Mouse (Mus musculus) midbrain, embryonic 10.5 days (tissue): ENCODE data around the gene Foxf1. TPM values are rescaled to one million over a fixed set of nuclear protein-coding genes. Genes with fewer than 3 reads are reported as not detected.

ENCODE experiments used
- DNase-seq: peaks from one replicate; pipeline ENCODE4 v3.0.0-alpha.2; 2017; ENCODE audit warnings: low spot score
- H3K27ac ChIP-seq: fragments of 300-500 bp; sonication (generic); replicated peaks from 2 replicates; pipeline ENCODE4 v1.5.1; 2016; ENCODE audit warnings: mild to moderate bottlenecking
- H3K27me3 ChIP-seq: fragments of 300-500 bp; sonication (generic); 2 replicates; pipeline ENCODE4 v1.6.1; 2016; ENCODE audit warnings: low read depth, mild to moderate bottlenecking; ENCODE audit not compliant: poor library complexity, severe bottlenecking
- H3K36me3 ChIP-seq: fragments of 300-500 bp; sonication (generic); 2 replicates; pipeline ENCODE4 v1.6.1; 2016; ENCODE audit warnings: mild to moderate bottlenecking, moderate library complexity
- H3K4me1 ChIP-seq: fragments of 300-500 bp; sonication (generic); 2 replicates; pipeline ENCODE4 v1.6.1; 2016
- H3K4me3 ChIP-seq: fragments of 300-500 bp; sonication (generic); 2 replicates; pipeline ENCODE4 v1.5.1; 2016; ENCODE audit warnings: mild to moderate bottlenecking, moderate library complexity
- H3K9me3 ChIP-seq: fragments of 300-500 bp; sonication (generic); replicated peaks from 2 replicates; pipeline ENCODE4 v1.6.1; 2016; ENCODE audit warnings: mild to moderate bottlenecking
- WGBS: fragments of 180-500 bp; shearing (Covaris S2); methylation state at CpG from one replicate; pipeline ENCODE4 v1.1.7; 2016; 5-methylcytosine and 5-hydroxymethylcytosine counted together
- polyA plus RNA-seq: library from polyadenylated mRNA; unstranded; fragments of >200 nt; fragmentation: Nextera tagmentation; extraction: Ambion mirVana; gene quantifications from 2 replicates; pipeline ENCODE4 v1.2.1, GENCODE M21; 2016

The Foxf1 gene
- polyA plus RNA-seq, 1 experiment from 2014 or later = 1.1 TPM

GRCm38 (mm10) chr8:121120456-121121419, 36.6 kb downstream of the Foxf1 start:
- 4% methylated on average over 17 of the region's 17 CpGs for WGBS
- Histone ChIP-seq H3K27ac (no peak overlapping the region), H3K36me3 (no peaks in the 10 kb centered on the region), H3K27me3 (peaks cover 100% of the 10 kb centered on the region), H3K9me3 (peaks cover 4% of the 10 kb centered on the region; the same call in 1 of the 2 replicates), H3K4me1 (peaks cover 33% of the 10 kb centered on the region), H3K4me3 (0 out of 2 replicates have a peak overlapping the region, but pooled peaks have one; percentile 18)
- peak; percentile 17 for DNase-seq

- Histone ChIP-seq H3K4me3 (no peak overlapping the region), H3K27ac (no peak overlapping the region), H3K4me1 (peaks cover 28% of the 10 kb centered on the region), H3K36me3 (no peaks in the 10 kb centered on the region), H3K9me3 (peaks cover 4% of the 10 kb centered on the region; the same call in 1 of the 2 replicates), H3K27me3 (peaks cover 100% of the 10 kb centered on the region)
- WGBS = 16% methylated on average over 8 of the region's 8 CpGs
- DNase-seq = no peak
Observed at GRCm38 (mm10) chr8:121121704-121122103, 37.5 kb downstream of the Foxf1 start.

GRCm38 (mm10) chr8:121122368-121122767, 38.2 kb downstream of the Foxf1 start:
- no peak overlapping the region for H3K4me3 ChIP-seq
- peaks cover 22% of the 10 kb centered on the region for H3K4me1 ChIP-seq
- peak; percentile 18 for DNase-seq
- H3K9me3 ChIP-seq = peaks cover 4% of the 10 kb centered on the region; the same call in 1 of the 2 replicates
- no peak overlapping the region for H3K27ac ChIP-seq
- H3K27me3 ChIP-seq = peaks cover 100% of the 10 kb centered on the region
- 3% methylated on average over 7 of the region's 7 CpGs for WGBS
- H3K36me3 ChIP-seq = no peaks in the 10 kb centered on the region

GRCm38 (mm10) chr8:121123113-121123512, 38.9 kb downstream of the Foxf1 start:
- no peak overlapping the region for H3K4me3 ChIP-seq
- H3K9me3 ChIP-seq = peaks cover 4% of the 10 kb centered on the region; the same call in 1 of the 2 replicates
- H3K36me3 ChIP-seq = no peaks in the 10 kb centered on the region
- H3K27me3 ChIP-seq = peaks cover 100% of the 10 kb centered on the region
- H3K4me1 ChIP-seq = peaks cover 22% of the 10 kb centered on the region
- 34% methylated on average over 2 of the region's 2 CpGs for WGBS
- no peak for DNase-seq
- H3K27ac ChIP-seq = no peak overlapping the region

GRCm38 (mm10) chr8:121124547-121125239, 40.5 kb downstream of the Foxf1 start:
- peak; percentile 19 for DNase-seq
- peaks cover 100% of the 10 kb centered on the region for H3K27me3 ChIP-seq
- WGBS = 1% methylated on average over 17 of the region's 17 CpGs
- peak overlapping the region; percentile 49 for H3K4me3 ChIP-seq
- peaks cover 34% of the 10 kb centered on the region for H3K4me1 ChIP-seq
- no peaks in the 10 kb centered on the region for H3K36me3 ChIP-seq
- H3K9me3 ChIP-seq = peaks cover 4% of the 10 kb centered on the region; the same call in 1 of the 2 replicates
- H3K27ac ChIP-seq = no peak overlapping the region

GRCm38 (mm10) chr8:121125311-121125876, 41.2 kb downstream of the Foxf1 start:
- Histone ChIP-seq H3K27ac (no peak overlapping the region), H3K27me3 (peaks cover 100% of the 10 kb centered on the region), H3K4me3 (peak overlapping the region; percentile 49), H3K9me3 (peaks cover 4% of the 10 kb centered on the region; the same call in 1 of the 2 replicates), H3K36me3 (no peaks in the 10 kb centered on the region), H3K4me1 (peaks cover 34% of the 10 kb centered on the region)
- under 1% methylated on average over 36 of the region's 36 CpGs for WGBS
- DNase-seq = peak; percentile 82

- no peaks in the 10 kb centered on the region for H3K36me3 ChIP-seq
- no peak overlapping the region; the same call in 1 of the 2 replicates for H3K4me3 ChIP-seq
- WGBS = 2% methylated on average over 6 of the region's 6 CpGs
- peaks cover 100% of the 10 kb centered on the region for H3K27me3 ChIP-seq
- H3K4me1 ChIP-seq = peaks cover 34% of the 10 kb centered on the region
- no peak overlapping the region for H3K27ac ChIP-seq
- H3K9me3 ChIP-seq = peaks cover 4% of the 10 kb centered on the region; the same call in 1 of the 2 replicates
- DNase-seq = peak; percentile 26
Observed at GRCm38 (mm10) chr8:121126191-121126590, 42.0 kb downstream of the Foxf1 start.

GRCm38 (mm10) chr8:121126694-121127093, 42.5 kb downstream of the Foxf1 start:
- H3K9me3 ChIP-seq = peaks cover 4% of the 10 kb centered on the region; the same call in 1 of the 2 replicates
- under 1% methylated on average over 6 of the region's 6 CpGs for WGBS
- H3K36me3 ChIP-seq = no peaks in the 10 kb centered on the region
- no peak overlapping the region for H3K27ac ChIP-seq
- DNase-seq = no peak
- H3K4me3 ChIP-seq = no peak overlapping the region
- peaks cover 99% of the 10 kb centered on the region for H3K27me3 ChIP-seq
- peaks cover 34% of the 10 kb centered on the region for H3K4me1 ChIP-seq

- H3K4me3 ChIP-seq = no peak overlapping the region
- DNase-seq = peak; percentile 27
- peaks cover 38% of the 10 kb centered on the region for H3K4me1 ChIP-seq
- H3K27ac ChIP-seq = no peak overlapping the region
- 3% methylated on average over 11 of the region's 11 CpGs for WGBS
- no peaks in the 10 kb centered on the region for H3K36me3 ChIP-seq
- peaks cover 4% of the 10 kb centered on the region; the same call in 1 of the 2 replicates for H3K9me3 ChIP-seq
- H3K27me3 ChIP-seq = peaks cover 99% of the 10 kb centered on the region
Observed at GRCm38 (mm10) chr8:121127291-121127701, 43.1 kb downstream of the Foxf1 start.

- DNase-seq = peak; percentile 48
- peaks cover 4% of the 10 kb centered on the region; the same call in 1 of the 2 replicates for H3K9me3 ChIP-seq
- no peak within 1 kb of the TSS for H3K27ac ChIP-seq
- peak within 1 kb of the TSS; percentile 29 for H3K4me3 ChIP-seq
- peaks cover 38% of the 10 kb centered on the region for H3K4me1 ChIP-seq
- peaks cover 99% of the 10 kb centered on the region for H3K27me3 ChIP-seq
- WGBS = under 1% methylated on average over 43 of the region's 43 CpGs
- H3K36me3 ChIP-seq = no peaks in the 10 kb centered on the region
Observed at GRCm38 (mm10) chr8:121127756-121128375, 43.7 kb downstream of the Foxf1 start, which contains the start of gene Foxl1. Gene Foxl1, plus strand, starts transcription at chr8:121127940.

GRCm38 (mm10) chr8:121128531-121129264, 44.5 kb downstream of the Foxf1 start:
- H3K4me3 ChIP-seq = peak overlapping the region; percentile 29
- DNase-seq = peak; percentile 54
- peaks cover 4% of the 10 kb centered on the region; the same call in 1 of the 2 replicates for H3K9me3 ChIP-seq
- peaks cover 98% of the 10 kb centered on the region for H3K27me3 ChIP-seq
- peaks cover 38% of the 10 kb centered on the region for H3K4me1 ChIP-seq
- H3K27ac ChIP-seq = no peak overlapping the region
- WGBS = 1% methylated on average over 55 of the region's 55 CpGs
- H3K36me3 ChIP-seq = no peaks in the 10 kb centered on the region
